Mouse (Mus musculus): ENCODE measurements around the gene Slc7a8. TPM values are rescaled to one million over a fixed set of nuclear protein-coding genes. Genes with fewer than 3 reads are reported as not detected.
"Not testable (repeated sequence)": the region's sequence is repeated elsewhere in the genome, so short reads cannot be mapped to it uniquely, and the experiment has no call there.

Gene Slc7a8
- total and polyA plus RNA-seq, 3 experiments, result 24.7 to 74.6 (median 52.9) TPM

- peak; percentile 86 for DNase-seq
Measured at GRCm38 (mm10) chr14:54780836-54781609, 723 bp downstream of the Slc7a8 start.

GRCm38 (mm10) chr14:54780084-54780483 lies 1.7 kb downstream of the Slc7a8 start:
- DNase-seq, result no peak

GRCm38 (mm10) chr14:54777893-54778292 lies 3.9 kb downstream of the Slc7a8 start:
- no peak for DNase-seq

- DNase-seq, result no peak
Measured at GRCm38 (mm10) chr14:54776768-54777167, 5.0 kb downstream of the Slc7a8 start.

- no peak for DNase-seq
Measured at GRCm38 (mm10) chr14:54775534-54776041, 6.2 kb downstream of the Slc7a8 start.

GRCm38 (mm10) chr14:54772333-54772856 lies 9.4 kb downstream of the Slc7a8 start:
- DNase-seq, result no peak

GRCm38 (mm10) chr14:54770373-54770772 lies 11.4 kb downstream of the Slc7a8 start:
- no peak for DNase-seq

GRCm38 (mm10) chr14:54769068-54769425 lies 12.7 kb downstream of the Slc7a8 start:
- no peak for DNase-seq

- DNase-seq, result peak; percentile 37
Measured at GRCm38 (mm10) chr14:54768314-54769067, 13.3 kb downstream of the Slc7a8 start.

GRCm38 (mm10) chr14:54766937-54767336 lies 14.8 kb downstream of the Slc7a8 start:
- not testable (repeated sequence) for DNase-seq

- DNase-seq, result no peak
Measured at GRCm38 (mm10) chr14:54756382-54756781, 25.4 kb downstream of the Slc7a8 start.

GRCm38 (mm10) chr14:54754602-54755018 lies 27.1 kb downstream of the Slc7a8 start:
- peak; percentile 82 for DNase-seq

- DNase-seq, result no peak
Measured at GRCm38 (mm10) chr14:54753986-54754601, 27.7 kb downstream of the Slc7a8 start.

- DNase-seq, result no peak
Measured at GRCm38 (mm10) chr14:54752938-54753337, 28.8 kb downstream of the Slc7a8 start.

GRCm38 (mm10) chr14:54751768-54752167 lies 30.0 kb downstream of the Slc7a8 start:
- DNase-seq, result no peak

GRCm38 (mm10) chr14:54749238-54749637 lies 32.5 kb downstream of the Slc7a8 start:
- DNase-seq, result peak; percentile 58

- peak; percentile 59 for DNase-seq
Measured at GRCm38 (mm10) chr14:54747942-54748917, 33.5 kb downstream of the Slc7a8 start.

- no peak for DNase-seq
Measured at GRCm38 (mm10) chr14:54746038-54746437, 35.7 kb downstream of the Slc7a8 start.

GRCm38 (mm10) chr14:54744473-54744872 lies 37.3 kb downstream of the Slc7a8 start:
- DNase-seq, result no peak

GRCm38 (mm10) chr14:54742375-54742774 lies 39.4 kb downstream of the Slc7a8 start:
- peak; percentile 68 for DNase-seq

- DNase-seq, result no peak
Measured at GRCm38 (mm10) chr14:54741721-54742120, 40.0 kb downstream of the Slc7a8 start.

Measured in adrenal gland, adult 2 months (tissue).